Mouse (Mus musculus) ES-E14 (cell line): ENCODE data around the gene Krt73.

Experiments used
- CHD2 ChIP-seq: IDR thresholded peaks from 2 replicates; pipeline ENCODE4 v1.6.1; 2014; ENCODE audit warnings: mild to moderate bottlenecking, low read depth, low read length, inconsistent platforms
- HCFC1 ChIP-seq: IDR thresholded peaks from 2 replicates; pipeline ENCODE4 v1.6.1; 2012; ENCODE audit warnings: low read length, inconsistent platforms, borderline replicate concordance; ENCODE audit not compliant: insufficient read depth
- MAFK ChIP-seq: IDR thresholded peaks from 2 replicates; pipeline ENCODE4 v1.6.1; 2014; ENCODE audit warnings: mild to moderate bottlenecking, low read depth, low read length, inconsistent platforms; ENCODE audit not compliant: insufficient read depth
- ZC3H11A ChIP-seq: IDR thresholded peaks from 2 replicates; pipeline ENCODE4 v1.6.1; 2012; ENCODE audit warnings: low read depth, mild to moderate bottlenecking, inconsistent platforms, low read length, borderline replicate concordance
- ZNF384 ChIP-seq: IDR thresholded peaks from 2 replicates; pipeline ENCODE4 v1.6.1; 2012; ENCODE audit warnings: low read depth, low read length, inconsistent platforms

- TF ChIP-seq MAFK (no peak), CHD2 (no peak), ZC3H11A (no peak), ZNF384 (no peak), HCFC1 (no peak)
Observed at GRCm38 (mm10) chr15:101790867-101791266, 11.3 kb downstream of the Krt73 start.
